Mouse (Mus musculus) cerebellum, adult 11-12 months (tissue): ENCODE measurements around the gene Zfyve27.

Experiments used
- DNase-seq: peaks from one replicate; pipeline ENCODE4 v3.0.0; 2022

The Zfyve27 gene

DNA sequence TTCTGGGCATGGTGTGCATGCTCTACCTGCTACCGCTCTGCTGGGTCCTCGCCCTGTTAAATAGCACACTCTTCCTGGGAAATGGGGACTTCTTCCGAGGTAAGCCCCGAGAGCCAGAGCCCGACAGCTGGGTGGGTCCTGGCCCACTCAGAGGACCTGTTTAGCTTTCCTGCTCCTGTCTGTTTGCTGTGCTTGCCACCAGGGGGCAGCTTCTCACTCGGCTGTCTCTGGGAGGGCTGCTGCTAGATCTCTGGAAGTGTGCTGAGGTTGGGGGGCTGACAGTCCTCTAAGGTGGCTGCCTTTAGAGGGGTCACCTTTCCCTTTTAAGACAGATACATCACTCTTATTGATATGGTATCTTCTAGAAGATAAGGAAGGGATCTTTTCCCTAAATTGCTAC, 18.9 kb downstream of the Zfyve27 start:
- no peak for DNase-seq

DNA sequence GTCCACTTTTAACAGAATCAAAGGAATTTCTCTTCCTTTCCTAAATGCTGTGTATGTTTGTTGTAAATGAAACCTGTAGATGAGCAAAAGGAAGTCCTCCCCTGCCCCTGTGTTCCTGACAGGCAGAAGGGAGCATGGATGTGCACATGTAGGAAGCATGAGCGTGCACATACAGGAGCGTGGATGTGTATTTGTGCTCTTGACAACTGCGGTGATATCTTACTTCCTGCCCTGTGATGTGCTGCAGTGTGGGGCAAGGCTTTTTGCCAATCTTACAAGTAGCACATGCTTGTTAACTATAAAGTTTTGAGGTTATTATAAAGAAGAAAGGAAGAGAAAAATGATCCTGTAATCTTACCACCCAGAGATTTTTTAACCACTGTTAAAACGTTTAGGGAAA, 26.0 kb downstream of the Zfyve27 start:
- DNase-seq, result no peak

DNA sequence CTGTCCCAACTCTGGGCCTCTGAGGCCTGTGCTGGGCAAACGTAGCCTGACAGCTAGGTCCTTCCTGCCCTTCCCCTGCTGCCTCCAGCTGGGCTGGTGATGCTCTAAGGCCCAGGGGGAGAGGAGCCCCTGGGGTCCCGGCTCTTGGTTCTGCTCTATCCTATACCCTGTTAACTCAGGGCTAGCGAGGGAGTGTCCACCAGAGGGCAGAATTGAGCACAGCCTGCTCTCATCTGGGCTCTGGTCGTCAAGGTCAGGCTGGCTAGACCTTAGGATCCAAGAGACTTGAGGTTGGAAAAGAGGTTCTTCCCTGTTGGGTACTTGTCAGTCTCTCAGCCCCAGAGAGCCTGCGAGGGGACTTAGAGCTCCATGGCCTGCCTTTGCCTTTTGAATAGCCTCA, 26.7 kb downstream of the Zfyve27 start:
- DNase-seq, result peak; percentile 58

DNA sequence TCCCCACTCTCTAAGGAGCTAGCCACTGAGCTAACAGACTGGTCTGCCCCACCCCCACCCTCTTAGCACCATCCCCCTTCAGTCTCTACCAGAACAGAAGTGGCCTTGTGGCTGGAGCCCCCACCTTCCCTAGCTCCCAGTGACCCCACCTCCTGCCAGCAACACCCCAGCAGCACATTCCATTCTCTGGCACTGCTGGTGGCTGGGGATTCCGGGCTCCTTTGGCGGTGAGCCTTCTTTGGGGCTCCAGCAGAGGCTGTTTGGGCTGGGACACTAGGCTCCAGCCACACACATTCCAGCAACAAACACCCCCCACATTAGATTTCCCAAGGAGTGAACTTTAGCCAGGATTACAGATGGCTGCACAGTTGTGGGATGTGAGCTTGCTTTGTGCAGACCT, 29.6 kb downstream of the Zfyve27 start:
- DNase-seq, result no peak

DNA sequence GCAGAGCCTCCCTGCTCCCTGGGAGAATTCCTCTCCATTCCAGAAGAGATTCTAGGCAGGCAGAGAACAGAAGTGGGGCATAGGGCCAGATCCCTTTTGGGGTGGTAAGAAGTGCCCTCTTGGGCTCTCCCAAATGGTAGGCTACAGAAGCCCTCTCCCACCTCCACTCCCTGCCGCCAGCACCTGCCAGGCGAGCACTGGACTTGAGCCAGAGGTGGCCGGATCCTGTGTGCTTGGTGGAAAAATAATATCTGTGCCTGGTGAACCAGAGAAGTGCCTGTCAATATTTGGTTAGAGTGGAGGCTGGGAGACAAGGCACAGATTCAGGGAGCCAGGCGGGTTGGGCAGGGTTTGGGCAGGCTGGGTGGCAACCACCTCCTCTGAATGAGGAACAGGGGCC, 32.6 kb downstream of the Zfyve27 start:
- DNase-seq, result peak; percentile 62

DNA sequence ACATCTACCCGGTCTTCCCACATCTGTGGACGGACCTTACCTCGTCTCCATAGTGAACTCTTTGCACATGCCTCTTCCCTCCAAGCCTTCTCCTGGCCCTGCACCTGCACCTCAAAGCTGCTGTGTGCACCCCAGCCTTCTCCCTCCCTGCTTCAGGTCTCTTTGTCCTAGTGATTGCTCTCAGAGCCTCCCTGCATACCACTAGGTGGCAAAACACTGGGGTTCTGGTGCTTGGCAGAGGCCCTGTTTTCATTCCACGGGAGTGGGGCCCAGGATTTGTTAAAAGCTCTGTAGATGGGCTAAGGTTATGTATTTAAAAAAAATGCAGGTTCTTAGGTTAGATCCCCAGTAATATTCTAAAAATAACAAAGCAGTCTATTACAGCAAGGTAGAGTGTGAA, 33.3 kb downstream of the Zfyve27 start:
- no peak for DNase-seq

DNA sequence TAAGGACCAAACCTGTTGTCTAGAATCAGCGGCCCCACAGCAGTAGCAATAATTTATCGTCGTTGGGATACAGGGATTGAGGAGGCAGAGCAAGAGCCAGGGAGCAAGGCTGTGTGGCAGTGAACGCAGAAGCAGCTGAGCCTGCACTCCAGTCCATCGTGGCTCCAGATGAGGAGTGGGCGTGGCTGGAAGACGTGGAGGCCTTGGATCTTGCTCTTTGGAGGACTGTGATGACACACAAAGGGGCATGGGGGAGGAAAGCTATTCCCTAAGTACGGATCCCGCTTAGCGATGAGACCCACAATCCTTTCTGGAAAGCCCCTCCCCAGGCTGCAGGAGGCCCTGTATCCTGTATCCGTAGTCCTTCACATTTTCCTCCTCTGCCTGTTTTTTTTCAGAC, 34.3 kb downstream of the Zfyve27 start:
- DNase-seq, result no peak

DNA sequence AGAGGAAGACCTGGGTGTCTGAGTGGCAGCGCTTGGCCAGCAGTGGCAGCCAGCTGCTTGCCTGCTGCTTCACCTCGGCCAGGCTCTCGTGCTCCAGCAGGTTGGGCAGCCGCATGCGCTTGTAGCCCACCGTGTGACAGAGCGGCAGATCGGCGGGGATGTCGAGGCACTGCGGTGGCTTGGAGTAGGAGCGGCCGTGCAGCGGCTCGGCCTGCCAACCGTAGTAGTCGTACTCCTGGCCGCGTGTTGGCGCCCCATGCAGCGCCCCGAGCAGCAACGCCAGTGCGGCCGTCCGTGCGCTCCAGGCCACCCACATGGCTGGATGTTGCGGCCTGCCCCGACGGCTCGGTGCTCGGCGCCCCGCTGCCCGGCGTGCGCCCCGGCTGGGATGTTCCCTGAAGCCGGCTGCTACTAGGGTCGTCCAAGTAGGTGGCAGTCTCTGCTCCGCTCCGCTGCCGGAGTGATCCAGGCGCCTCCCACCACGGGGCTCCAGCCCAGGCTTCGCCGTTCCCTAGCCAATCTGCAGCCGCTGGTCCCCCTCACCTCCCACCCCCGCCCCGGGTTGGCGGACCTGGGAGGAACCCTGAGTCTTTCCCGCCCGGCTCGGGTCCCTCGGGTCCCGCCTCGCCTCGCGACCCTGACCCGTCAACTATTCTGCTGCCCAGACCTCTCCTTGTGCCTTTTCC, 38.1 kb downstream of the Zfyve27 start, which contains the start of gene Sfrp5:
Gene Sfrp5 (minus strand): TSS at position 557 of the 686 bp plus-strand sequence.
- DNase-seq, result no peak

DNA sequence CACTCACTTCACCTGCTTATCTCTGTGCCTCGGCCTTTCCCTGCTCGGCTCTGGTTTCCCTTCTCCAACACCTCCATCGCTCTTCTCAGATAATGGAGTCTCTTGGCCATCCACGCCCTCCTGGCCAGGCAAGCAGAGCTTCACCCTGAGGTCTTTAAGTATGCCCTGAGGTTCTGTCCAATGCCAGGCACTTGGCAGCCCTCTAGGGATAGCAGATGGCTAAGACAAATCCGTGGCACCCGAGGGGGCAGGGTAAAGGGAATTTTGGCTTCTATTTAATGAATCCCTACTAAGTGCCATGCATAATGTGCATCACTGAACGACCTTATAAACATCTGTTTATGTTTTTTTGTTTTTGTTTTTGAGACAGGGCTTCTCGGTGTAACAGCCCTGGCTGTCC, 38.7 kb downstream of the Zfyve27 start:
- DNase-seq, result peak; percentile 60

DNA sequence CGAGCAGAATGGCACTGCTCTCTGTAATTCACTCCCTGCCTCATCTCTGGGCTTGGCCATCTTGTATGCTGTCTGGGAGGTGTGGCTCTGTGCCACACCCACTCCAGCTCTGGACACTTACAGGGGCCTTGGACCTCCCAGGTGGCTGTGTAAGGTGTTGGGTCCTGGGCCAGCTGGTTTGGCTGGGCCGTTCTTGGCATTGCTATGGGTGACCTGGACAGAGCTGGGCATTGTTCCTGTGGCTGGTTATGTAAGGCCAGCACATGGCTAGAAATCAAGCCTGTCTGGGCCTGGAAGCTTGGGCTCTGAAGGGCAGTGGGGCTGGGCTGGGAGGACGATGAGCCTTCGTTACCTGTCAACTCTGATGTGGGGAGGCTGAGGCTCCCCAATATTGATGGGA, 40.6 kb downstream of the Zfyve27 start:
- DNase-seq, result peak; percentile 93

DNA sequence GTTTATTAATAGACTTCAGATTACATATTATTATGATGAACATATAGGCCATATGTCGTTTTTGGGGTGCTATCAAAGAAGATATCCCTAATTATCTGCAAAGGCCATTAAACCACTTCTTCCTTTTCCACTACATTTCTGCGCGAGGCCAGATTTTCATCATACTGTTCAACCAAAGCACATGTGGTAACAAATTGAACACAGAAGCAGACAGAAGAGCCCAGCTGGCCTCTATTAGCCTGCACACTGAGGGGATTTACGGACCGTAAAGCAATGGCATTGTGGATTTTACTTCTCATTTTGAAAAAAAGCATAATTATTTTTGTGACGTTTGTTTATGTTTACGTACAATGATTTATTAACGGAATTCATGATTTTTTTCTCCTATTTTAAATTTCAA, 41.5 kb downstream of the Zfyve27 start:
- DNase-seq, result no peak

DNA sequence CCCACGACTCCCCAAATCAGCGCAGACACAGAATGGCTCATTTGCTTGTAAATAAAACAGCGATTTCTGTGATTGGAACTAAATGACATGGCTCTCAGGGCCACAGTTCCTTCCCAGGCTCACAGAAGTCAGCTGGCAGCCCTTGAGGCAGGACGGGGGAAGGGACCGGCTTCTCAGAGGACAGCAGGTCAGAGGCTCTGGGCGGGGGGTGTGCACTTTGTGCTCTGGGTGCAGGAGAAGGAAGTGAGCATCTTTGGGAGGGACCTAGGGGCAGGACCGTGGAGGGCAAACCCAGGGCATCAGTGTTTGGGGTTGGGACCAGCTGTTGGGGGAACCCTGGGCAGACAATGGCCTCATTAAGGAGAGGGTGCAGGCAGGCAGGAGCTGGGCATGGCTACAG, 45.7 kb downstream of the Zfyve27 start:
- no peak for DNase-seq

DNA sequence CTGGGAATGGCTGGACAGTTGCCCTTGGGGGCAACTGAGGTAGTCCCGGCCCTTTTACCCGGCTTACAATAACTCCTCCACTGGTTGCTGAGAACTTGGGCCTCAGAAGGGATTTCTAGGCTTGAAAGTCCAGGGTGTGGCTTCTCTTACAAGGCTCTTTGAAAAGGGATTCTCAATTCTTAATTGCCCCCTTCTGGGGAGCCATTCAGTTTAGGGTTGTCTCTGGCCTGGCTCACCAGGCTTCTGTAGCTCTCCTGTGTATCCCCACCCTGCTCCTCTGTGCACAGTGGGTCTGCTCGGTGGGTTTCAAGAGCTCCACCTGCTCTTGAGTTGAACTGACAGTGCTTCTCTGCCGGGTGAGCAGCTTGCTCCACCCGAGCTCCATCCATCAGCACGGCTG, 46.2 kb downstream of the Zfyve27 start:
- DNase-seq, result no peak

DNA sequence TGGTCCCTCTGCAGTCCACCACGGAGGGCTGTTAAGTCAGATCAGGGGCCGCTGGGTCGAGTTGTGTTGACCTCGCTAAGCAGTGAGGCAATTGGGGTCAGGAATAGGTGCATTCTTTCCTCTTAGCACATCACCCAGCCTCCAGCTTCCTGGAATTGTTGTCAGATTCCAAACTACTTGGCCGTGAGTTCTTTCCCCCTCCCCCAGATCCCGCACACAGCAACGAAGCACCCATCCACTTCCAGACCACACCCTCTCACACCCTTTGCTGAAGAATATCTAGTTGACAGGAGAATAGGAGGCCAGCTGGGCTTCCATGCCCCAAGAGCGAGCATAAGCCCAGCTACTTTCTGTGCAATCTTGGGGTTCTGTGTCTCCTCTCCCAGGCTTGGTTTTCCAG, 48.2 kb downstream of the Zfyve27 start:
- DNase-seq, result no peak

DNA sequence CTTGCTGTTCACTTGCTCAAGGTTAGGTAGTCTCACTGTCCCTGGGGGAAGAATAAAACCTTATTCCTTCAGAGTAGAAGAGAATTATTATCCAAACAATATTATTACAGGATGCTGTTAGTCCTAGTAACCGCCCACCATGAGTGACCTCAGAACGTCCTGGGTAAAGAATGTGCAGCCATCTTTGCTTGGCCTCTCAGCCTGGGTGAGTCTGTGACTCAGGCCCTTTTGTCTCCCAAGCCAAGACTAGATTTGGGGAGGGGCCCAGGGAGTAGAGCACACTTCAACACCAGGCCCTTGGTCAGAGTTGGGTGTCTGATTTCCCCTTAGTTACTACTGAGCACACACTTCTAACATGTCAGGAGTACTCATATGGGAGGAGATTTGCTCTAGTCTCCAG, 50.9 kb downstream of the Zfyve27 start:
- DNase-seq, result no peak

DNA sequence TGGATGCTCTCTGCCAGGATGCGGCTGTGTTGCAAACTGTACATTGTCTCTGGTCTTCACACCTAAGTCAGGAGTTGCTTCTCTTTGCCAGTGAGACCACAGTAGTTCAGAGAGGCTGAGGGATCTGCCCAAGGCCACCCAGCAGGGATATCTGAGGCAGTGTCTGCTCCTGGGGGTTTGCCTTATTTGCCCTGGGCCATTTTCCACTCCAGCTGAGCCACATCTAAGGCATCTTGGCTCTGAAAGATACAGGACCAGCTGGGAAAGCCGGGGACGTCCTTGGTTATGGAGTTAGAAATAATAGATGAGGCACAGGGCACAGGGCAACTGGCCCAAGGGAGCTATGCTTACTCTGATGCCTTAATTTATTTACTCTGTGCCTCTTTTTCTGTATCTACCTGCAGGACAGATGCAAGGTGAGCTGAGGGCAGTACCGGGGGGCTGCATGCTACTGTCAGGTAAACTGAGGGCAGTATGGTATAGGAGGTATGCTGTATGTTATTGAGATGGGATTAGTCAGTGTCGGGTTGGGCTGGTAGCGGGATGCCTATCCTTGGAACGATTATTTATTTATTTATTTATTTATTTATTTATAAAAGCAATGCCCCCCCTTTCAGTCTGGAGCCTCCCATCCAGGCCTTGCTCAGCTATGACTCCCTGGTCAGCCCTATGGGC, 53.1 kb downstream of the Zfyve27 start:
- peak; percentile 34 for DNase-seq

DNA sequence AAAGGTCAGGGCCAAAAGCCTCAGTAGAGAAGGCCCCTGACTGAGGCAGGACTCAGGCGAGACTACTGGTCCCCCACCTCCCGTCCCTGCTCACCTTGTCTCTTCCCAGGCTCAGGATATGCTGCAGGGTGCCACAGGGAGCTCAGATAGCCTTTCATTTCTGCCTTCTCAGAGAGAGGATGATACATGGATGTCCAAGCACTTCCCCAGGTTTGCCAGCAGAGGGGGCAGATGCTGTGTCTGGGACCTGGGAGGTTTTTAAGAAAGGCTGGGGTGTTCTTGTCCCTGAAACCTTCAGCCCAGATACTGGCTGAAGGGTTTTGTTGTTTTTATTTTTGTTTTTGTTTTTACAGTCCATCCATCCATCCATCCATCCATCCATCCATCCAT, 53.6 kb downstream of the Zfyve27 start:
- DNase-seq, result peak; percentile 68

DNA sequence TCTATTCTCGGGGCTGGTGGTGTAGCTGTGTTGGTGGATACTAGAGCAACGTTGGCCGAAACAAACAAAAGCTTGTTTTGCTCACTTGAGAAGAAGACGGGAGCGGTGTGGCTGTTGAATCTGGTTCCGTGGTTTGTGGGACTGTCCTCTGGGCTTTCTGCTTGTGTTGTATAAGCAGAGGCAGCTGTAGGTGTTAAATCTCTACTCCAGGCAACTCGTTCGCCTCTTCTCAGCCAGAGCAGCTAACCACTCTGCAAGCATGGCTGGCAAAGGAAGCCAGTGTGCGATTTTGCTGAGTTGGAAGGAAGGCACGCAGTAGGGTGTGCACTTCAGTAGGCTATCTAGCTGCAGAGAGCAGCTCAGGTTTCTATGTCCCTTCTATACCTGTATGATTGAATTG, 62.7 kb downstream of the Zfyve27 start:
- no peak for DNase-seq

DNA sequence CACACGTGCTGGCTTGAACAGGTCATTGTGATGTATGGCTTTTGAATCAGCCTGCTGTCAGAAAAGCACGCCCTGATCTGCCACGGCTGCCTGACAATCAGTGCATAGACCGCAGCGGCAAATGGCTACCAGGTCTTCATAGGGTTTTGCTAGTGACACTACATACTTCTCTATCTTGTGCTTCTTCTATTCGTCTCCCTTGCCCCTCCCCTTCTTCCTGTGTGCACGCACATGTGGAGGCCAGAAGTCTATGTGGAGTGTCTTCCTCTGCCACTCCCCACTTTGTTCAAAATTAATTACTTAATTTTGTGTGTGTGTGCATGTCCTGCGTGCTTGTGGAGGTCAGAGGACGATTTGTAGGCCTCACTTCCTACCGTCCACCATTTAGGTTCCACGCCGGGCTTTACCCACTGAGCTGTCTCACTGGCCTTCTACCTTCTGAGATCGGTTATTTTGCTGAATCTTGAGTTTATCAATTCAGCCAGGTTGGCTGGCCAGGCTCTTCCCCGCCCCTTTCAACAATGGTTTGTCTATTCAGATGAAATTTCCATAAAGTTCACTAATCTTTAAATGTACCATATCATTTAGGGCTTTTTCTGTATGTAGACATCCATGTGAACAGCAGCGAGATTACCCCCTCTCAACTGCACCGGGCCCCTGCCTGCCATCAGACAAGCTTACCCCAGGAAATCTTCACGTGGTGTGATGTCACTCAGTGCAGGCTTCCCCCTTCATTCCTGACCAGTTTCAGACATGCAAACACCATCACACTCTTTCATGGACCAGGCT, 65.9 kb downstream of the Zfyve27 start:
- no peak for DNase-seq

DNA sequence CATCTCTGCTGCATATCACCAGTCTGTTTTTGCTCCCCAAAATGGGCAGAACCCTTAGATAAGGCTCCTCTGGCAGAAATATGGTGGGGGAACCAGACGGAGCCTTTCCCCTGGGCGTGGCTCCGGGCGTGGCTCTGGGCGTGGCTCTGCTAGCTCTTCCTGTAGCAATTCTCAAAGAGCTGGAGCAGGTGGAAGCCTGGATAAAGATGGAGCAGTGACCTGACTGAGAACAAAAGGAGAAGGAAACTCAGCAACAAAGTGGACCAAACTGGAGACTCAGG, 66.5 kb downstream of the Zfyve27 start:
- DNase-seq, result no peak

DNA sequence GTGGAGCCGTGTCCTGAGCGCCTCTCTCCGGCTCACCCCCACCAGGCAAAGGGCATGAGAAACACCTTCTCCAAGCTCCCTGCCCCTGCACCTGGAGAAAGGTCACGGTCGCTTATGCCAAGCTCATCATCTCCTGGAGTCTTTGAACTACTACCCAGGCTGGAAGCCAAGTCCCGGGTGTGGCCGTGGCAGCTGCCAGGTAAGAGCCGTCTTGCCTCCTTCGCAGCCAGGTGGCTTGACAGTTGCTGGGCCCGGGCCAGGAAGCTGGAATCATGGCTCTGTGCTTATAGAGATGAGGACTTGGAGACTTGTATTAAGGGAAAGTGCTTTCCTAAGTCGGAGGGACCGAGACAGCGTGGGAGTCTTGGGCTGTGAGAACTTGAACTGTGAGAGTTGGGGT, 67.2 kb downstream of the Zfyve27 start:
- peak; percentile 47 for DNase-seq

DNA sequence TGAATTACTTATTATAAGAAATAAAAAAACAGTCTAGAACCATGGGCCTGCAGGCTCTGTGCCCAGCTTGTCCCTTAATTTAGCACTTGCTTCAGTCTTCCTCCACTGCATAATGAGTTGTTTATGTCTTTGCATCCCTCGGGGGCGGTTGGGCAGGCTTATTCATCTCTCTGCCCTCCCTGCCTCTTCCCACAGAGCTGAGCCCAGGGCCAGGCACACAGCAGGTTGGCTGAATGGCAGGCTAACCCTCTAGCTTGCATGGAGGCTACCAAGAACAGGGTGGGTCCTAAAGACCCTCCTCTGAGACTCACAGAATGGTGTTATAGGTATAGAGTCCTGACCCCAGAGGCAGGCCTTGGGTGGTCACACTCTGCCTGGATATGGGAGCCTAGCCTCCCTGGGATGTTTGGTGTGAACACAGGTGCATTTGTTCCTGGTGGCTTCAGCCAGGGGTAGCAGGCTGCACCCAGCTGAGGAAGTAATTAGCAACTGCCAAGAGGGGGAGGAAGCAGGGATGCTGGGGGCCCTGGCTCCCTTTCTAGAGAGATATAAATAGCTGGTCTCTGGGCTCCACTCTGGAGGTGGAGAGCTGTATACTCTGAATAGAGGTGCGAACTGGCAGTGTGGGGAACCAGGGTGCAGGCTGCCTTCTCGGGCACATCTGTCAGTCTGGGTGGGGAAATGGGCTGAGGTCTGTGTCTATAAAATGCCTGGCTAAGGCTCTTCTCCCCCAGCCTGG, 74.0 kb downstream of the Zfyve27 start:
- DNase-seq, result no peak

DNA sequence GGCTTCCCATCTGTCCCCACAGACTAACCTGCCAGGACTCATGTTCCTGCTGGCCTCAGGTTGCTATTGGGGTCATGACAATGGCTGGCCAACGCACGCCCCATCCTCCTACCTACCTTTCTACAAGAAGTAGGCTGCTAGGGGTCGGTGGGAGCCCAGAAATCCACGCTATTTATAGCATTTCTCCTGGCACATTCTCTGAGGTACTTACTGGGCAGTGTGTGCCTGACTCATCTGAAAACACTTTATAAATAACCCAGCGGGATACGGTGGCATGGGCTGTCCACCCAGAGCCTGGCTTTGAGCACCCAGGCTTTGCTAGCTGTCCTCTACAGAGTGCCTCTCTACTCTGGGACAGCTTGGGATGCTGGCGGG, 74.6 kb downstream of the Zfyve27 start:
- no peak for DNase-seq

DNA sequence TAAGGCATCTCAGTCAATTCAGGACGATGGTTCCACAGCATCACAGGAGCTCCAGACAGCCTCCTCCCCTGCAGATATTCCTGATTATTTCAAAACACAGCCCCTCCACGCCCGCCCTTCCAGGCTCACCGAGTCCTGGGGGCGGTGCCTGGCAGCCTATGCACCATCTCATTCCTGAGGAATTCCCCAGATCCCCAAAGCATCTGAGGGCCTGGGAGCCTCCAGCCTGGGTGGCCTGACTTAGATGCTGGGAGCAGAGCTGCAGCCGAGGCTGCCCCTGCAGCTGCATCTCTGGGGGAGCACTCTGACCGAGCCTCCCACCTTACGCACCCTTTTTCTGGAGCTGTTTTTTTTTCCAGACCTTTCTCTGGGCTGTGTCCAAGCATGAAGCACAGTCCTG, 77.1 kb downstream of the Zfyve27 start:
- no peak for DNase-seq
